Mouse (Mus musculus) testis, adult 2 months (tissue): ENCODE measurements around the gene Slc5a3.

Experiments
- CTCF ChIP-seq: fragments of 200-500 bp; IDR thresholded peaks from 2 replicates; pipeline ENCODE4 v1.5.1; 2012; ENCODE audit warnings: low read depth, mild to moderate bottlenecking, inconsistent platforms, low read length, moderate library complexity; ENCODE audit not compliant: control insufficient read depth, insufficient read depth, insufficient replicate concordance
- POLR2A ChIP-seq: fragments of 200-500 bp; IDR thresholded peaks from 2 replicates; pipeline ENCODE4 v1.6.1; 2012; ENCODE audit warnings: low read depth, mild to moderate bottlenecking, inconsistent platforms, low read length, moderate library complexity; ENCODE audit not compliant: control insufficient read depth

DNA sequence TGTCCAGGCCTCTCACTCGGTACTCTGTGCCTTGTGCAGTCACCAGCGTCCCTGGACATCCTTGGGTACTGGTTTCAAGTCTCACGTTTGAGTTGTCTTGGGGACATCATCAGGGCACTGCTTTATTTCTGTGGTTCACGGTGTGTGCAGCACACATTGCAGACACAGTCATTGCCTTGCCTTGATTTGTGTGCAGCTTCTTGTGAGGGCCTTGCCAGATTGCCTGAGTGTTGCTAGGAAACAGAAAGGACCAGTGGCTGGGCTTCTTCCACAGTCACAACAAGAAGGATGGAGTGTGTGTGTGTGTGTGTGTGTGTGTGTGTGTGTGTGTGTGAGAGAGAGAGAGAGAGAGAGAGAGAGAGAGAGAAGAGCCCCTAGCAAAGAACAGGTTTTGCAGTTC lies 42.0 kb downstream of the Slc5a3 start:
- TF ChIP-seq CTCF = no peak
- TF ChIP-seq POLR2A = no peak
